Mouse (Mus musculus) kidney, postnatal 10 days (tissue): ENCODE results near the gene Sdccag8.
"Not testable (repeated sequence)": the region's sequence is repeated elsewhere in the genome, so short reads cannot be mapped to it uniquely, and the experiment has no call there.

Experiments used
- DNase-seq: peaks from one replicate; pipeline ENCODE4 v3.0.0; 2021; ENCODE audit warnings: mixed read lengths

Sdccag8 gene

GRCm38 (mm10) chr1:176832071-176832470, 17.6 kb downstream of the Sdccag8 start:
- no peak for DNase-seq

GRCm38 (mm10) chr1:176832607-176833006, 18.1 kb downstream of the Sdccag8 start:
- no peak for DNase-seq

- no peak for DNase-seq
These were observed 18.8 kb downstream of the Sdccag8 start for GRCm38 (mm10) chr1:176833257-176833656.

GRCm38 (mm10) chr1:176833948-176834347, 19.5 kb downstream of the Sdccag8 start:
- no peak for DNase-seq

- no peak for DNase-seq
These were observed 20.4 kb downstream of the Sdccag8 start for GRCm38 (mm10) chr1:176834880-176835279.

GRCm38 (mm10) chr1:176835501-176836294, 21.2 kb downstream of the Sdccag8 start:
- peak; percentile 28 for DNase-seq

- DNase-seq = not testable (repeated sequence)
These were observed 22.1 kb downstream of the Sdccag8 start for GRCm38 (mm10) chr1:176836562-176836961.

GRCm38 (mm10) chr1:176845082-176845977, 30.9 kb downstream of the Sdccag8 start:
- no peak for DNase-seq

GRCm38 (mm10) chr1:176847118-176847859, 32.8 kb downstream of the Sdccag8 start:
- no peak for DNase-seq

- DNase-seq = no peak
These were observed 34.3 kb downstream of the Sdccag8 start for GRCm38 (mm10) chr1:176848613-176849290.

GRCm38 (mm10) chr1:176849377-176849776, 34.9 kb downstream of the Sdccag8 start:
- DNase-seq = no peak

- DNase-seq = no peak
These were observed 36.9 kb downstream of the Sdccag8 start for GRCm38 (mm10) chr1:176851401-176851800.

GRCm38 (mm10) chr1:176852813-176853590, 38.5 kb downstream of the Sdccag8 start:
- DNase-seq = no peak

- DNase-seq = peak; percentile 74
These were observed 47.7 kb downstream of the Sdccag8 start for GRCm38 (mm10) chr1:176861981-176862644.

GRCm38 (mm10) chr1:176870501-176870900, 56.0 kb downstream of the Sdccag8 start:
- DNase-seq = no peak

- no peak for DNase-seq
These were observed 57.5 kb downstream of the Sdccag8 start for GRCm38 (mm10) chr1:176871975-176872374.

GRCm38 (mm10) chr1:176873463-176873862, 59.0 kb downstream of the Sdccag8 start:
- no peak for DNase-seq

- no peak for DNase-seq
These were observed 59.7 kb downstream of the Sdccag8 start for GRCm38 (mm10) chr1:176874155-176874554.

- DNase-seq = peak; percentile 27
These were observed 63.3 kb downstream of the Sdccag8 start for GRCm38 (mm10) chr1:176877756-176878155.

- no peak for DNase-seq
These were observed 64.5 kb downstream of the Sdccag8 start for GRCm38 (mm10) chr1:176879005-176879404.

- DNase-seq = no peak
These were observed 65.2 kb downstream of the Sdccag8 start for GRCm38 (mm10) chr1:176879614-176880013.
